Mouse (Mus musculus) hindbrain, embryonic 15.5 days (tissue): ENCODE measurements around the gene BC034090. TPM values are rescaled to one million over a fixed set of nuclear protein-coding genes. Genes with fewer than 3 reads are reported as not detected.
"Not testable (repeated sequence)": the region's sequence is repeated elsewhere in the genome, so short reads cannot be mapped to it uniquely, and the experiment has no call there.

Experiments
- ATAC-seq: fragments of 200-750 bp; cut with Nextera tagmentation; 2 replicates; pipeline ENCODE4 v1.8.0; 2017; ENCODE audit warnings: low read depth, moderate number of reproducible peaks, moderate TSS enrichment; ENCODE audit not compliant: low FRiP score
- H3K27ac ChIP-seq: fragments of 300-500 bp; sonication (generic); replicated peaks from 2 replicates; pipeline ENCODE4 v1.5.1; 2015; ENCODE audit warnings: mild to moderate bottlenecking, inconsistent platforms
- H3K27me3 ChIP-seq: fragments of 300-500 bp; sonication (generic); 2 replicates; pipeline ENCODE4 v1.6.1; 2015; ENCODE audit warnings: control low read depth, inconsistent platforms
- H3K36me3 ChIP-seq: fragments of 300-500 bp; sonication (generic); 2 replicates; pipeline ENCODE4 v1.6.1; 2015; ENCODE audit warnings: control low read depth, inconsistent platforms
- H3K4me1 ChIP-seq: fragments of 300-500 bp; sonication (generic); replicated peaks from 2 replicates; pipeline ENCODE4 v1.6.1; 2015; ENCODE audit warnings: control low read depth, inconsistent platforms
- H3K4me2 ChIP-seq: fragments of 300-500 bp; sonication (generic); 2 replicates; pipeline ENCODE4 v1.6.1; 2015; ENCODE audit warnings: moderate library complexity, mild to moderate bottlenecking, inconsistent platforms
- H3K4me3 ChIP-seq: fragments of 300-500 bp; sonication (generic); 2 replicates; pipeline ENCODE4 v1.5.1; 2015; ENCODE audit warnings: mild to moderate bottlenecking, inconsistent platforms
- H3K9ac ChIP-seq: fragments of 300-500 bp; sonication (generic); 2 replicates; pipeline ENCODE4 v1.6.1; 2015; ENCODE audit warnings: inconsistent platforms
- H3K9me3 ChIP-seq: fragments of 300-500 bp; sonication (generic); 2 replicates; pipeline ENCODE4 v1.6.1; 2016; ENCODE audit warnings: control low read depth, inconsistent platforms
- WGBS: fragments of 180-500 bp; shearing (Covaris S2); methylation state at CpG from one replicate; pipeline ENCODE4 v1.1.7; 2015; 5-methylcytosine and 5-hydroxymethylcytosine counted together
- polyA plus RNA-seq: library from polyadenylated mRNA; unstranded; fragments of >200 nt; fragmentation: Nextera tagmentation; extraction: Ambion mirVana; gene quantifications from 2 replicates; pipeline ENCODE4 v1.2.1, GENCODE M21; 2015

Gene BC034090
- polyA plus RNA-seq, 1 experiment from 2014 or later = 6.4 TPM

GRCm38 (mm10) chr1:155262496-155262895, 18.3 kb upstream of the BC034090 start:
- H3K9me3 ChIP-seq, H3K27me3 ChIP-seq, H3K4me1 ChIP-seq, ATAC-seq, H3K4me2 ChIP-seq, H3K36me3 ChIP-seq, H3K4me3 ChIP-seq, H3K27ac ChIP-seq, H3K9ac ChIP-seq: not testable (repeated sequence)
- 95% methylated on average over 10 of the region's 10 CpGs for WGBS

GRCm38 (mm10) chr1:155254309-155254708, 10.1 kb upstream of the BC034090 start:
- H3K4me1 ChIP-seq = no peaks in the 10 kb centered on the region
- H3K27me3 ChIP-seq = no peaks in the 10 kb centered on the region
- 85% methylated on average over 8 of the region's 8 CpGs for WGBS

DNA sequence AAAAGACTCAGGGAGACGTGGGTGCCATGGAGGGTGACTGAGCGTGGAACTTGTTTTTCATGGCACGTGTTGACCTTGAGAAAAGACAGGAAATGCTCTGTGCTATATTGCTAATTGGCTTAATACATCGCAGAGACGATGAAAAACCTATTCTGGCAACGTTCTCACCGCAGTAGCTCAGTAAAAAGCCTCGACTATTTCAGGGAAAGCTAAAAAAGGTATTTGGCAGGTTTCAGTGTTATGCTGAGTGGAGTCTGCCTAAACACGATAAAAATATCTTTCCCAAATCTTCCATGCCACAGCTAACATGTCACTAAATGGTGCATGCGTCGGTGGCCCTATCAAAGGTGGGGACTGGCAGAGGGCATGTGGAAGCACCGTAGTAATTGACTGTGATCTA, 8.9 kb upstream of the BC034090 start:
- Histone ChIP-seq H3K4me3 (no peak overlapping the region), H3K27me3 (no peaks in the 10 kb centered on the region), H3K9ac (no peak overlapping the region), H3K27ac (no peak overlapping the region), H3K36me3 (no peaks in the 10 kb centered on the region), H3K4me1 (no peaks in the 10 kb centered on the region), H3K4me2 (no peak overlapping the region), H3K9me3 (no peaks in the 10 kb centered on the region)
- WGBS = 65% methylated on average over 12 of the region's 12 CpGs
- no peak for ATAC-seq

More at GRCm38 (mm10) chr1:155254309-155254708, 10.1 kb upstream of the BC034090 start:
- Histone ChIP-seq H3K9me3 (no peaks in the 10 kb centered on the region), H3K4me3 (no peak overlapping the region), H3K27ac (no peak overlapping the region), H3K4me2 (no peak overlapping the region), H3K36me3 (no peaks in the 10 kb centered on the region), H3K9ac (no peak overlapping the region)
- no peak for ATAC-seq

GRCm38 (mm10) chr1:155252631-155253121, 8.4 kb upstream of the BC034090 start:
- no peaks in the 10 kb centered on the region for H3K4me1 ChIP-seq
- H3K9me3 ChIP-seq = no peaks in the 10 kb centered on the region
- H3K4me2 ChIP-seq = no peak overlapping the region
- WGBS = 42% methylated on average over 6 of the region's 6 CpGs
- H3K27ac ChIP-seq = no peak overlapping the region
- no peak overlapping the region for H3K4me3 ChIP-seq
- no peak for ATAC-seq
- no peaks in the 10 kb centered on the region for H3K36me3 ChIP-seq
- H3K27me3 ChIP-seq = no peaks in the 10 kb centered on the region
- no peak overlapping the region for H3K9ac ChIP-seq

DNA sequence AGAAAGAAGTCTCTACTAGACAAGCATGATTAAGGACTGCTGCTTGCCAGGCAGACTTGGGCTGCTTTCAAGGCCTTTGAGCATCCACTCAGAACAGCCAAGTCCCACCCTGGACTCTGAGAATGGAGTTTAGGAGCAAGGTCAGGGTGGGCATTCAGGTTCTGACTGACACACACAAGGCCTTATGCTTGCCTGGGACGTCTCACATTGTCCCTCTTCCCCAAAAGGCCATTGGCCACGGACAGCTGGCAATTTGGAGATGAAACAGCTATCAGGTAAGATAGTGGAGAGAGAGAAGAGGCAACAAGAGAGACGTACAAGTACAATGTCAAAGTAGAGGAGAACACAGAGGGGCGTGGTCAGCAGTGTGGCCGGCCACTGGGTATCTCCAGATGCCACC, 7.4 kb upstream of the BC034090 start:
- ATAC-seq = no peak
- H3K9ac ChIP-seq = no peak overlapping the region

GRCm38 (mm10) chr1:155250531-155251135, 6.4 kb upstream of the BC034090 start:
- H3K9me3 ChIP-seq = no peaks in the 10 kb centered on the region
- H3K9ac ChIP-seq = no peak overlapping the region
- H3K27ac ChIP-seq = no peak overlapping the region
- H3K4me2 ChIP-seq = no peak overlapping the region
- H3K4me3 ChIP-seq = no peak overlapping the region
- WGBS = 34% methylated on average over 4 of the region's 4 CpGs
- no peaks in the 10 kb centered on the region for H3K27me3 ChIP-seq
- H3K36me3 ChIP-seq = no peaks in the 10 kb centered on the region
- H3K4me1 ChIP-seq = no peaks in the 10 kb centered on the region
- ATAC-seq = no peak

More for the DNA sequence above, 7.4 kb upstream of the BC034090 start:
- WGBS = 72% methylated on average over 5 of the region's 5 CpGs
- Histone ChIP-seq H3K4me3 (no peak overlapping the region), H3K27ac (no peak overlapping the region), H3K4me1 (no peaks in the 10 kb centered on the region), H3K9me3 (no peaks in the 10 kb centered on the region), H3K36me3 (no peaks in the 10 kb centered on the region), H3K27me3 (no peaks in the 10 kb centered on the region), H3K4me2 (no peak overlapping the region)

- Histone ChIP-seq H3K36me3 (no peaks in the 10 kb centered on the region), H3K4me1 (no peaks in the 10 kb centered on the region), H3K4me3 (no peak overlapping the region), H3K4me2 (no peak overlapping the region), H3K27me3 (peaks cover 5% of the 10 kb centered on the region; the same call in 1 of the 2 replicates), H3K27ac (no peak overlapping the region), H3K9ac (no peak overlapping the region), H3K9me3 (no peaks in the 10 kb centered on the region)
- ATAC-seq = no peak
- 57% methylated on average over 5 of the region's 5 CpGs for WGBS
Observed at GRCm38 (mm10) chr1:155249896-155250295, 5.7 kb upstream of the BC034090 start.

- no peak for ATAC-seq
- Histone ChIP-seq H3K9ac (no peak overlapping the region), H3K9me3 (no peaks in the 10 kb centered on the region), H3K36me3 (no peaks in the 10 kb centered on the region), H3K27ac (no peak overlapping the region), H3K4me1 (peaks cover 14% of the 10 kb centered on the region), H3K27me3 (peaks cover 7% of the 10 kb centered on the region; the same call in 1 of the 2 replicates), H3K4me3 (no peak overlapping the region), H3K4me2 (no peak overlapping the region)
- 69% methylated on average over 5 of the region's 5 CpGs for WGBS
Observed at GRCm38 (mm10) chr1:155248041-155248440, 3.8 kb upstream of the BC034090 start.

DNA sequence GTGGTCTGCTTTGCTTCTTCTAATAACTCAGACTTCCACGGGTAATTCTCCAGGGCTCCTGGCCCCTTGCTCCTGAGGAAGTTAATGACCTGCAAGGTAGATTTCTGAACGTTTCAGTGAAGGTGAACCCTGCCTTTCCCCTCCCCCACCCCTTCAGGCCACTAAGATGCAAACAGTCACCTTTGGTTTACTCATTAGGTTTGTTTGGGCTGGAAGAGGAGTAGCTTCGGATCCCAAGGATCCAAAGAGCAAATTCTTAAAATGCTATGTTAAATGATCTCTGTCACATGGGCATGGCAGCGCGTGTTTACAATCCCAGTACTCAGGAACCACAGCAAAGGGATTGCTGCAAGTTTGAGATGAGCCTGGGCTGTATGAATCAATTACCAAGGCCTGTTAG, 3.2 kb upstream of the BC034090 start:
- H3K9ac ChIP-seq = no peak overlapping the region
- H3K27me3 ChIP-seq = peaks cover 7% of the 10 kb centered on the region; the same call in 1 of the 2 replicates
- H3K9me3 ChIP-seq = no peaks in the 10 kb centered on the region
- H3K4me2 ChIP-seq = no peak overlapping the region
- peaks cover 14% of the 10 kb centered on the region for H3K4me1 ChIP-seq
- no peaks in the 10 kb centered on the region for H3K36me3 ChIP-seq
- no peak for ATAC-seq
- no peak overlapping the region for H3K4me3 ChIP-seq
- 47% methylated on average over 5 of the region's 5 CpGs for WGBS
- no peak overlapping the region for H3K27ac ChIP-seq

DNA sequence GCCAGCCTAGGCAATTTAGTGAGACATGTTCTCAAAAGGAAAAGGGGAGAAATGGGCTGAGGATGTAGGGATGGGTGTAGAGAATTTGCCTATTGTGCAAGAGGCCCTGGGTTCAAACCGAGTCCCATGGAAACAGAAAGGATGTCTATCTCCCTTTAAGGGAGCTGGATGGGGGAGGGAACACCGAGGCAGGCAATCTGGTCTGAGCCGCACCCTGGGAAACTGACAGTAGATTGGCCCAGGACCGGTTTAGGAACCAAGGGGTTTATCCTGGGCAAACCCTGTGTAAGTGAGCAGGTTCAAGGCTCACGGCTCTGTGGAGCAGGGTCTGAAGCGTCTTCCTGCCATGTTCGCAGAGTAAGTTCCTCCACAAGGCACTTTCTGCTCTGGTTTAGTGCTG, 1.3 kb upstream of the BC034090 start:
- Histone ChIP-seq H3K4me1 (peaks cover 14% of the 10 kb centered on the region), H3K4me3 (no peak overlapping the region), H3K36me3 (no peaks in the 10 kb centered on the region), H3K27me3 (peaks cover 7% of the 10 kb centered on the region; the same call in 1 of the 2 replicates), H3K27ac (no peak overlapping the region), H3K9me3 (no peaks in the 10 kb centered on the region), H3K9ac (no peak overlapping the region), H3K4me2 (no peak overlapping the region)
- WGBS = 54% methylated on average over 7 of the region's 7 CpGs
- ATAC-seq = no peak

GRCm38 (mm10) chr1:155244771-155245211, 547 bp upstream of the BC034090 start:
- H3K27ac ChIP-seq = no peak overlapping the region
- H3K4me1 ChIP-seq = peaks cover 14% of the 10 kb centered on the region
- H3K36me3 ChIP-seq = no peaks in the 10 kb centered on the region
- no peak for ATAC-seq
- H3K4me2 ChIP-seq = peak overlapping the region; percentile 89
- H3K4me3 ChIP-seq = peak overlapping the region; percentile 47
- peaks cover 7% of the 10 kb centered on the region; the same call in 1 of the 2 replicates for H3K27me3 ChIP-seq
- H3K9ac ChIP-seq = peak overlapping the region; percentile 51
- H3K9me3 ChIP-seq = no peaks in the 10 kb centered on the region
- WGBS = 5% methylated on average over 29 of the region's 29 CpGs

DNA sequence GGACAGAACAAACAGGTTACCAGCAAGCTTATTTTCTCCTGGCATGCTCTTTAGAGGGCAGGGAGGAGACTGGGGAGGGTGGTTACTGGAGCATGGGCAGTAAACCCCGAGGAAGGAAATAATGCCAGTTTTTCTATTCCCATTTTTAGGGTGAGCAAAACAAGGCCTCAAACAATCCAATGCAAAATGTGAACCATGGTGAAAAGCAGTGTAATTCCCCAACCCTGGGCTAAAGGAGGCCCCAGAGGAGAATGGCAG, 1.8 kb downstream of the BC034090 start:
- H3K36me3 ChIP-seq = no peaks in the 10 kb centered on the region
- H3K9ac ChIP-seq = no peak overlapping the region
- H3K4me3 ChIP-seq = no peak overlapping the region
- H3K27me3 ChIP-seq = peaks cover 7% of the 10 kb centered on the region; the same call in 1 of the 2 replicates
- no peak overlapping the region for H3K4me2 ChIP-seq
- no peaks in the 10 kb centered on the region for H3K9me3 ChIP-seq
- H3K27ac ChIP-seq = no peak overlapping the region
- 76% methylated on average over 1 of the region's 1 CpGs for WGBS
- ATAC-seq = no peak
- H3K4me1 ChIP-seq = peaks cover 25% of the 10 kb centered on the region
